In the genomic region with DNA sequence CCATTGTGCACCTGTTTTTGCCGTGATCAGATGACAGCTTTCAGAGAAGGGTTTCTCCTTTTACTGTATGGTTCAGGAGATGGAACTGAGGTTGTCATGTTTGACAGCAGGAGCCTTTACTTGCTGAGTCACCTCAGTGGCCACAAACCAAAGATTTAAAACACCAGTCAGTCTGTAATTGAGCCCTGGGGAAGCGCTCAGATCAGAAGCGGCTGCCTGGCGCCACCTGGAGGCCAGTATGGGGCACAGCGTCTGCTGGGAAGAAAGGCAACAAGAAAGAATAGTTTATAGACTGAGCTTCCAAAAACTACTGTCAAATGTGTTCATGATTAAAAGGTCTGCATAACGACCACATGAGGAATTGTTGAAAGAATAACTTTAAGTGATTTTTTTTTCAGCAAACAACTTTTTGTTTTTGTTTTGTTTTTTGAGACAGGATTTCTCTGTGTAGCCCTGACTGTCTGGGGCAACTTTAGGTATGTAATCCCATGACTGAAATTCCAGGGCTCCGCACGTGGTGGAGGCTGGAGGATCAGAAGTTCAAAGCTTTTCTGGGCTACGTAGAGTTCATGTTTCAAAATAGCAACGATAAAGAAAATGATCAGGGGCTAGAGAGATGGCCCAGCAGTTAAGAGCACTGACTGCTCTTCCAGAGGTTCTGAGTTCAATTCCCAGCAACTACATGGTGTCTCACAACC, we compare ENCODE assay signal across 10 mouse cellular contexts. TPM values are rescaled to one million over a fixed set of nuclear protein-coding genes. Genes with fewer than 3 reads are reported as not detected.
A peak's percentile ranks its signal among the peaks of the same experiment; 100 is the strongest.
DNase-seq lines count a peak whose midpoint lies in the region; ATAC-seq and TF ChIP-seq lines count a peak whose summit lies in the region.
"Had no signal": no experiment of that assay in that cellular context is flagged by ENCODE, and none has a peak within 500 bp of the region (broad histone marks: within the 10 kb centered on the region; RNA-seq: fewer than 3 reads in every experiment).

No protein-coding gene starts in this region.

- H3K4me2 ChIP-seq in heart, embryonic 11.5 days, result no peak overlapping the region
- no peak overlapping the region for H3K4me2 ChIP-seq in CH12.LX (ENCODE audit: insufficient read depth, low read depth, poor library complexity, severe bottlenecking)
- H3K4me2 ChIP-seq in stomach, postnatal 0 days (replicated peaks; ENCODE audit: low read depth), result no peak overlapping the region
- H3K4me2 ChIP-seq: embryonic facial prominence, embryonic 12.5 days; midbrain, embryonic 12.5 days had no signal

- in situ Hi-C loops in CH12.LX (cut with MboI; ENCODE audit: low pct_ligation_motif_present, low pct_unique_long_range_greater_than_20kb, low sequenced_read_pairs), result loop anchor here (5.0 kb wide), 1 partner anchor 89 kb away; the partner anchor contains the start of gene Ntn5

- H3K9ac ChIP-seq in heart, embryonic 11.5 days (ENCODE audit: low read depth, low read length), result no peak overlapping the region
- H3K9ac ChIP-seq in CH12.LX (ENCODE audit: insufficient read depth, low read depth), result no peak overlapping the region
- H3K9ac ChIP-seq in stomach, postnatal 0 days (ENCODE audit: low read length), result no peak overlapping the region
- H3K9ac ChIP-seq: embryonic facial prominence, embryonic 12.5 days; midbrain, embryonic 12.5 days had no signal

- no peak overlapping the region for H3K4me3 ChIP-seq in heart, embryonic 11.5 days (ENCODE audit: low read depth, low read length)
- no peak overlapping the region for H3K4me3 ChIP-seq in CH12.LX (replicated peaks in 1 of 3; ENCODE audit: low read depth in 2 of 3, low read length in 2 of 3, poor library complexity in 1 of 3)
- no peak overlapping the region for H3K4me3 ChIP-seq in stomach, postnatal 0 days (ENCODE audit: low read depth, low read length)
- H3K4me3 ChIP-seq: embryonic facial prominence, embryonic 12.5 days; midbrain, embryonic 12.5 days had no signal

- H3K9me3 ChIP-seq in heart, embryonic 11.5 days (replicated peaks; ENCODE audit: control insufficient read depth, low read length), result no peaks in the 10 kb centered on the region
- H3K9me3 ChIP-seq in CH12.LX (replicated peaks; ENCODE audit: low read length), result peaks cover 12% of the 10 kb centered on the region
- no peaks in the 10 kb centered on the region for H3K9me3 ChIP-seq in stomach, postnatal 0 days (ENCODE audit: control insufficient read depth, low read length)
- H3K9me3 ChIP-seq: embryonic facial prominence, embryonic 12.5 days; midbrain, embryonic 12.5 days had no signal

- peak; percentile 84 for TF ChIP-seq RAD21 in CH12.LX (IDR thresholded peaks at IDR 0.05; ENCODE audit: low read depth, low read length)

- H3K4me1 ChIP-seq in heart, embryonic 11.5 days (ENCODE audit: control insufficient read depth, insufficient read depth, low read length), result peaks cover 9% of the 10 kb centered on the region; the same call in 1 of the 2 replicates
- peaks cover 0 to 49% of the 10 kb centered on the region in 2 experiments; a peak in 3 of 4 replicates for H3K4me1 ChIP-seq in CH12.LX (ENCODE audit: control insufficient read depth in 1 of 2, insufficient read depth in 2 of 2)
- H3K4me1 ChIP-seq in stomach, postnatal 0 days (replicated peaks; ENCODE audit: control insufficient read depth, insufficient read depth), result no peaks in the 10 kb centered on the region
- H3K4me1 ChIP-seq: embryonic facial prominence, embryonic 12.5 days had no signal

- peak; percentile 49 for TF ChIP-seq EP300 in CH12.LX (IDR thresholded peaks at IDR 0.05; ENCODE audit: low read length)
- no peak for TF ChIP-seq EP300 in stomach, postnatal 0 days (optimal IDR thresholded peaks at IDR 0.05)

- H3K36me3 ChIP-seq in heart, embryonic 11.5 days (ENCODE audit: control insufficient read depth, insufficient read depth, low read length), result no peaks in the 10 kb centered on the region
- peaks cover 1 to 26% of the 10 kb centered on the region in 2 experiments for H3K36me3 ChIP-seq in CH12.LX (replicated peaks in 1 of 2; ENCODE audit: control insufficient read depth in 1 of 2, insufficient read depth in 1 of 2, low read length in 1 of 2)
- no peaks in the 10 kb centered on the region for H3K36me3 ChIP-seq in stomach, postnatal 0 days (ENCODE audit: control insufficient read depth, insufficient read depth, low read length)
- H3K36me3 ChIP-seq: embryonic facial prominence, embryonic 12.5 days; midbrain, embryonic 12.5 days had no signal

- ATAC-seq in heart, embryonic 11.5 days (replicated peaks; ENCODE audit: insufficient number of reproducible peaks, low FRiP score, low TSS enrichment), result no peak
- 0 out of 2 replicates have a peak, but pooled peaks have one; percentile 18 for ATAC-seq in frontal cortex, adult (ENCODE audit: low TSS enrichment)
- peak; percentile 39; the same call in 1 of the 2 replicates for ATAC-seq in megakaryocyte-erythroid progenitor cell, adult 5-6 weeks (replicated peaks; ENCODE audit: low FRiP score, low TSS enrichment, poor library complexity, severe bottlenecking)
- no peak for ATAC-seq in stomach, postnatal 0 days (ENCODE audit: low FRiP score, low TSS enrichment)

- DNase-seq in heart, adult 8-10 months (ENCODE audit: low spot score), result peak; percentile 67
- peak; percentile 94 for DNase-seq in CH12.LX (ENCODE audit: extremely low read depth)
- DNase-seq in c-Kit-negative CD71-positive TER-119-positive erythroid progenitor cells, embryonic 14.5 days (ENCODE audit: low read depth, low spot score), result peak; percentile 46
- DNase-seq in layer of hippocampus, adult 9-10 months (ENCODE audit: low spot score), result peak; percentile 41
- DNase-seq in stomach, postnatal 0 days (ENCODE audit: low spot score), result peak; percentile 76

- no peaks in the 10 kb centered on the region for H3K27me3 ChIP-seq in heart, embryonic 11.5 days (ENCODE audit: control insufficient read depth, insufficient read depth, low read length)
- no peaks in the 10 kb centered on the region for H3K27me3 ChIP-seq in CH12.LX (replicated peaks)
- no peaks in the 10 kb centered on the region for H3K27me3 ChIP-seq in stomach, postnatal 0 days (ENCODE audit: control insufficient read depth, insufficient read depth, low read length)
- H3K27me3 ChIP-seq: embryonic facial prominence, embryonic 12.5 days; midbrain, embryonic 12.5 days had no signal

- TF ChIP-seq CTCF in CH12.LX (conservative IDR thresholded peaks at IDR 0.05 in 1 of 2, IDR thresholded peaks at IDR 0.05 in 1 of 2; ENCODE audit: low read depth in 2 of 2, low read length in 2 of 2), result peak; percentile 73 to 97
- peak; percentile 96 for TF ChIP-seq CTCF in stomach, postnatal 0 days (IDR thresholded peaks at IDR 0.05; ENCODE audit: low read depth)

- TF ChIP-seq POLR2A in CH12.LX (IDR thresholded peaks at IDR 0.05; ENCODE audit: low read depth, low read length), result 0 out of 2 replicates have a peak, but pooled peaks have one; percentile 40

- H3K27ac ChIP-seq in heart, embryonic 11.5 days (ENCODE audit: low read depth, low read length), result no peak overlapping the region
- H3K27ac ChIP-seq in CH12.LX (ENCODE audit: insufficient read depth, low read depth), result no peak overlapping the region
- no peak overlapping the region for H3K27ac ChIP-seq in stomach, postnatal 0 days (replicated peaks)
- H3K27ac ChIP-seq: embryonic facial prominence, embryonic 12.5 days; midbrain, embryonic 12.5 days had no signal

- 18% methylated on average over 10 of the region's 10 CpGs for WGBS in heart, embryonic 11.5 days (ENCODE audit: insufficient replicate concordance)
- WGBS in stomach, postnatal 0 days, result 17% methylated on average over 10 of the region's 10 CpGs

- no peaks in the 10 kb centered on the region for H3K79me2 ChIP-seq in CH12.LX (replicated peaks; ENCODE audit: control insufficient read depth, extremely low read depth, insufficient read depth, poor library complexity, severe bottlenecking)

- dilution Hi-C loops in CH12.LX (cut with MboI; ENCODE audit: extremely low pct_ligation_motif_present, extremely low pct_unique_long_range_greater_than_20kb, low sequenced_read_pairs), result no loop called here

RNA-seq across cellular contexts. Expression of gene Fgf21, which starts 22.0 kb away (rescaled TPM):
- not detected for total RNA-seq in heart, adult 8-10 months (2022)
- polyA plus RNA-seq in heart, embryonic 11.5 days (2014; fragmentation: Nextera tagmentation; extraction: Ambion mirVana), result not detected in 2 replicates
- total RNA-seq in CH12.LX (2012; rRNA removed), result 0.38 and 0.51 TPM in 2 replicates
- total RNA-seq in CH12.LX (2014; rRNA removed), result 0.72 and 0.86 TPM in 2 replicates
- polyA plus RNA-seq in CH12.LX (2012; ENCODE audit: insufficient read length, low read depth), result 0.41 and 0.44 TPM in 2 replicates
- total RNA-seq in megakaryocyte-erythroid progenitor cell, adult 5-6 weeks (2014; fragmentation: Nextera tagmentation), result not detected in 2 replicates
- not detected in 2 replicates for total RNA-seq in megakaryocyte-erythroid progenitor cell, adult 5-6 weeks (2017)
- 0.69 and 0.90 TPM in 2 replicates for polyA plus RNA-seq in stomach, postnatal 0 days (2015; fragmentation: Nextera tagmentation; extraction: Ambion mirVana)
- polyA plus RNA-seq: midbrain, embryonic 12.5 days had no signal

RNA-seq across cellular contexts. Expression of gene Bcat2, which starts 23.3 kb away (rescaled TPM):
- total RNA-seq in heart, adult 8-10 months (2022), result 100 to 1,000 TPM; 295 to 316 (median 308) TPM
- polyA plus RNA-seq in heart, embryonic 11.5 days (2014; fragmentation: Nextera tagmentation; extraction: Ambion mirVana), result 69.1 and 73.2 TPM in 2 replicates
- total RNA-seq in CH12.LX (2012; rRNA removed) (30.9 and 36.6 TPM in 2 replicates), CH12.LX (2014; rRNA removed) (12.9 and 13.5 TPM in 2 replicates)
- 56.9 and 65.6 TPM in 2 replicates for polyA plus RNA-seq in CH12.LX (2012; ENCODE audit: insufficient read length, low read depth)
- total RNA-seq in megakaryocyte-erythroid progenitor cell, adult 5-6 weeks (2014; fragmentation: Nextera tagmentation), result 81.0 and 92.5 TPM in 2 replicates
- total RNA-seq in megakaryocyte-erythroid progenitor cell, adult 5-6 weeks (2017), result 23.3 and 50.0 TPM in 2 replicates
- 101 and 108 TPM in 2 replicates for polyA plus RNA-seq in stomach, postnatal 0 days (2015; fragmentation: Nextera tagmentation; extraction: Ambion mirVana)

RNA-seq across cellular contexts. Expression of gene Fut1, which starts 23.8 kb away (rescaled TPM):
- total RNA-seq in heart, adult 8-10 months (2022), result not detected
- polyA plus RNA-seq in heart, embryonic 11.5 days (2014; fragmentation: Nextera tagmentation; extraction: Ambion mirVana), result not detected in 2 replicates
- 1.3 and 6.4 TPM in 2 replicates for total RNA-seq in CH12.LX (2012; rRNA removed)
- total RNA-seq in CH12.LX (2014; rRNA removed), result 1.8 and 2.5 TPM in 2 replicates
- 2.4 and 2.5 TPM in 2 replicates for polyA plus RNA-seq in CH12.LX (2012; ENCODE audit: insufficient read length, low read depth)
- total RNA-seq in megakaryocyte-erythroid progenitor cell, adult 5-6 weeks (2014; fragmentation: Nextera tagmentation), result not detected in 2 replicates
- total RNA-seq in megakaryocyte-erythroid progenitor cell, adult 5-6 weeks (2017), result not detected in 2 replicates
- 1.8 and 2.3 TPM in 2 replicates for polyA plus RNA-seq in stomach, postnatal 0 days (2015; fragmentation: Nextera tagmentation; extraction: Ambion mirVana)
- polyA plus RNA-seq: midbrain, embryonic 12.5 days had no signal

RNA-seq across cellular contexts. Expression of gene Izumo1, which starts 28.3 kb away (rescaled TPM):
- under 1 TPM; 0.20 to 0.53 (median 0.35) TPM for total RNA-seq in heart, adult 8-10 months (2022)
- polyA plus RNA-seq in heart, embryonic 11.5 days (2014; fragmentation: Nextera tagmentation; extraction: Ambion mirVana), result 0.34 and 0.35 TPM in 2 replicates
- total RNA-seq in CH12.LX (2012; rRNA removed) (0.08 and 0.21 TPM in 2 replicates), CH12.LX (2014; rRNA removed) (0.16 and 0.17 TPM in 2 replicates)
- 0.34 and 0.44 TPM in 2 replicates for polyA plus RNA-seq in CH12.LX (2012; ENCODE audit: insufficient read length, low read depth)
- total RNA-seq in megakaryocyte-erythroid progenitor cell, adult 5-6 weeks (2014; fragmentation: Nextera tagmentation), result not detected in 2 replicates
- total RNA-seq in megakaryocyte-erythroid progenitor cell, adult 5-6 weeks (2017), result not detected in 2 replicates
- polyA plus RNA-seq in stomach, postnatal 0 days (2015; fragmentation: Nextera tagmentation; extraction: Ambion mirVana), result 0.08 TPM in 2 replicates

RNA-seq across cellular contexts. Expression of gene Rasip1, which starts 34.0 kb away (rescaled TPM):
- 10 to 100 TPM; 17.8 to 27.2 (median 26.2) TPM for total RNA-seq in heart, adult 8-10 months (2022)
- 13.9 and 14.5 TPM in 2 replicates for polyA plus RNA-seq in heart, embryonic 11.5 days (2014; fragmentation: Nextera tagmentation; extraction: Ambion mirVana)
- total RNA-seq in CH12.LX (2012; rRNA removed) (2.4 and 2.9 TPM in 2 replicates), CH12.LX (2014; rRNA removed) (0.46 and 0.55 TPM in 2 replicates)
- polyA plus RNA-seq in CH12.LX (2012; ENCODE audit: insufficient read length, low read depth), result 0.76 and 0.77 TPM in 2 replicates
- total RNA-seq in megakaryocyte-erythroid progenitor cell, adult 5-6 weeks (2014; fragmentation: Nextera tagmentation), result not detected in 2 replicates
- not detected in 2 replicates for total RNA-seq in megakaryocyte-erythroid progenitor cell, adult 5-6 weeks (2017)
- 5.4 and 6.3 TPM in 2 replicates for polyA plus RNA-seq in stomach, postnatal 0 days (2015; fragmentation: Nextera tagmentation; extraction: Ambion mirVana)

Comparison
In these comparisons a context has a peak if more than half of its experiments do, and no peak if none do; other contexts are left out.
1. DNase-seq: peak in every context shown above with its lines; median percentile 94 in CH12.LX; 76 in stomach, postnatal 0 days; 67 in heart, adult 8-10 months; 46 in c-Kit-negative CD71-positive TER-119-positive erythroid progenitor cells, embryonic 14.5 days; 41 in layer of hippocampus, adult 9-10 months.
2. ATAC-seq: peak in frontal cortex, adult (single experiment) and megakaryocyte-erythroid progenitor cell, adult 5-6 weeks (single experiment); none in heart, embryonic 11.5 days (single experiment) and stomach, postnatal 0 days (single experiment).